Mouse (Mus musculus) lung, postnatal 0 days (tissue): ENCODE results near the gene Osbpl8.

Experiments
- CTCF ChIP-seq: IDR thresholded peaks from 2 replicates; pipeline ENCODE4 v1.5.1; 2016; ENCODE audit warnings: antibody characterized with exemption, mild to moderate bottlenecking
- EP300 ChIP-seq: IDR thresholded peaks from 2 replicates; pipeline ENCODE4 v1.6.1; 2016; ENCODE audit warnings: antibody characterized with exemption, mild to moderate bottlenecking, control low read depth

GRCm38 (mm10) chr10:111224696-111225095 lies 60.1 kb downstream of the Osbpl8 start:
- no peak for TF ChIP-seq CTCF
- no peak for TF ChIP-seq EP300
